Mouse (Mus musculus) spleen, adult 2 months (tissue): ENCODE measurements at regions not wholly inside any gene's neighbourhood (a gene's known extent, or its start where the extent isn't known, plus 50 kb on each side); places are given as distances from the start of the nearest gene placed in this dataset.

Experiments
- DNase-seq, 2 experiments: peaks; one replicate each; pipeline versions ENCODE4 v3.0.0 to v3.0.0-alpha.2; 2012 to 2021; ENCODE audit warnings: low spot score in 2 of 2, low read depth in 1 of 2
- H3K27ac ChIP-seq: fragments of 200-500 bp; 2 replicates; pipeline ENCODE4 v1.5.1; 2012; ENCODE audit warnings: low read length, inconsistent platforms; ENCODE audit not compliant: insufficient read depth
- H3K27me3 ChIP-seq: fragments of 200-500 bp; 2 replicates; pipeline ENCODE4 v1.6.1; 2012; ENCODE audit warnings: mild to moderate bottlenecking, moderate library complexity, low read length, inconsistent platforms; ENCODE audit not compliant: control insufficient read depth, insufficient read depth
- H3K36me3 ChIP-seq: fragments of 200-500 bp; 2 replicates; pipeline ENCODE4 v1.6.1; 2012; ENCODE audit warnings: mild to moderate bottlenecking, low read length, inconsistent platforms; ENCODE audit not compliant: control insufficient read depth, insufficient read depth
- H3K4me1 ChIP-seq: fragments of 200-500 bp; 2 replicates; pipeline ENCODE4 v1.6.1; 2011; ENCODE audit warnings: inconsistent platforms; ENCODE audit not compliant: control insufficient read depth, insufficient read depth, insufficient read length
- H3K4me3 ChIP-seq: fragments of 200-500 bp; 2 replicates; pipeline ENCODE4 v1.5.1; 2011; ENCODE audit warnings: mild to moderate bottlenecking, inconsistent platforms; ENCODE audit not compliant: insufficient read depth, insufficient read length; ENCODE audit errors: extremely low read depth
- CTCF ChIP-seq: fragments of 200-500 bp; IDR thresholded peaks from 2 replicates; pipeline ENCODE4 v1.5.1; 2011; ENCODE audit warnings: mild to moderate bottlenecking, inconsistent platforms; ENCODE audit not compliant: insufficient read depth, insufficient read length, insufficient replicate concordance; ENCODE audit errors: extremely low read depth
- POLR2A ChIP-seq: fragments of 200-500 bp; IDR thresholded peaks from 2 replicates; pipeline ENCODE4 v1.6.1; 2011; ENCODE audit warnings: low read depth, low read length, inconsistent platforms
- WGBS: fragments of 180-500 bp; shearing (Covaris S2); methylation state at CpG from one replicate; pipeline ENCODE4 v1.1.7; 2018; 5-methylcytosine and 5-hydroxymethylcytosine counted together

GRCm38 (mm10) chr11:112885336-112885940, 103.4 kb downstream of the Sox9 start:
- no peak for DNase-seq
- Histone ChIP-seq H3K36me3 (no peaks in the 10 kb centered on the region), H3K27ac (no peak overlapping the region), H3K4me1 (no peaks in the 10 kb centered on the region), H3K4me3 (no peak overlapping the region), H3K27me3 (no peaks in the 10 kb centered on the region)
- TF ChIP-seq CTCF (no peak), POLR2A (no peak)
- WGBS = 70% methylated on average over 9 of the region's 9 CpGs

DNA sequence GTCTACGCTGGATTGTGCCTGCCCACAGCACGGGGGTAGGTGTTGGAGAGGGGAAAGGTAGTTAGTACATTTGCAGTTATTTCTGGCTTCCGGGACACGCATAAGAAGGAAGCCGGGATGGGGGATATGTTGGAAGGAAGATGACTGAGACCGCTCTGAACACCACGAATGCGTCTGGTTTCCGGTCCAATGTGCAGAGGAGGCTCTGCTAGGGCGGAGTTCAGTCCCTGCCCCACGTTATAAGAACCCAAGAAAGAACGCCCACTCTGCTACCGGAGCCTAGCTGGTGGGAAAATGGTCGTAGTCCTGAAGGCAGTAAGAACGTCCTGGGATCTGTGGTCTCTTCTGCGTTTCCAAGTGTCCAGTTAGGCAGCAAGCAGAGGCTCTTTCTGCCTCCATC, 104.1 kb downstream of the Sox9 start:
- Histone ChIP-seq H3K27ac (no peak overlapping the region), H3K4me1 (no peaks in the 10 kb centered on the region), H3K27me3 (no peaks in the 10 kb centered on the region), H3K36me3 (no peaks in the 10 kb centered on the region), H3K4me3 (no peak overlapping the region)
- 82% methylated on average over 16 of the region's 16 CpGs for WGBS
- TF ChIP-seq POLR2A (no peak), CTCF (no peak)
- no peak for DNase-seq

- H3K4me3 ChIP-seq = no peak overlapping the region
- no peaks in the 10 kb centered on the region for H3K27me3 ChIP-seq
- H3K4me1 ChIP-seq = no peaks in the 10 kb centered on the region
- no peaks in the 10 kb centered on the region for H3K36me3 ChIP-seq
- WGBS = 88% methylated on average over 6 of the region's 6 CpGs
- DNase-seq = no peak
- TF ChIP-seq POLR2A (no peak), CTCF (no peak)
- H3K27ac ChIP-seq = no peak overlapping the region
Measured at GRCm38 (mm10) chr11:112889760-112890159, 107.7 kb downstream of the Sox9 start.

DNA sequence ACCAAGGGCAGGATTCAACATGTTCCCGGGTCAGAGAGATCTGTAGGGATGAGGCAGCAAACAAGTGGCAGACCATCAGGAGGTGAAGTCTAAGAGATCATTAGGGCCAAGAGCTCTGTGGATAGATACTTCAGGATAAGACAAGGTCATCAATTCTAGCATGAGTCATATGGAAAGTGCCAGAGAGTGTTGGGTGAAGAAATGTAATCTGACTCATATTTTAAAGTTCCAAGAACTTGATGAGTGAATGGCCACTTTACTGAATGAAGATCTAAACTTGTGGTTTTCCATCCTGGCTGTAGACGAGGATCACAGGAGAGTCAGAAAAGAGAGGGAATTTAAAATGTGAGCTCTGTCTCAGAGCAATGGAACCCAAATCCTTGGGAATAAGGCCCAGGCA, 115.6 kb downstream of the Sox9 start:
- H3K27ac ChIP-seq = no peak overlapping the region
- no peaks in the 10 kb centered on the region for H3K27me3 ChIP-seq
- DNase-seq = no peak
- WGBS = 89% methylated on average over 2 of the region's 2 CpGs
- H3K36me3 ChIP-seq = no peaks in the 10 kb centered on the region
- H3K4me3 ChIP-seq = no peak overlapping the region
- no peaks in the 10 kb centered on the region for H3K4me1 ChIP-seq
- TF ChIP-seq POLR2A = no peak
- TF ChIP-seq CTCF = no peak

GRCm38 (mm10) chr11:112902618-112903017, 120.6 kb downstream of the Sox9 start:
- Histone ChIP-seq H3K36me3 (no peaks in the 10 kb centered on the region), H3K27ac (no peak overlapping the region), H3K4me1 (no peaks in the 10 kb centered on the region), H3K4me3 (no peak overlapping the region), H3K27me3 (no peaks in the 10 kb centered on the region)
- DNase-seq = no peak
- WGBS = 61% methylated on average over 3 of the region's 3 CpGs
- TF ChIP-seq POLR2A (no peak), CTCF (no peak)

DNA sequence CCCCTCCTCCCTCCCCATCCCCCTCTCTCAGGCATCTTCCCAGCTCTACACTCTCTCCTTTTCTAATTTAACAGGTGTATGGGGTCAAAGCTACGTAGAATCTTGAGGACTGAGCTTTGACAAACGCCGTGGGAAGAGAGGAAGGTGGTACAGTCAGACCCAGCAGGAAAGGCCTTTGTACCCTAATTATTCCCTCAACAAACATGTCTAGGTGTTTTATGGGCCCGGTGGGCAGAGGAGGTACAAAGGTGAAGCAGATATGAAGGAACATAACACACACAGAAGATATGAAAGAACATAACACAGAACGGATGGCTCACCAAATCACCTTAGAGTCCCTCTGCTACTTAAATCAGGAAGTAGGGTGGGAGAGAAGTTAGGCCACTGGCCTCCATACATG, 128.3 kb downstream of the Sox9 start:
- Histone ChIP-seq H3K27me3 (no peaks in the 10 kb centered on the region), H3K4me1 (no peaks in the 10 kb centered on the region), H3K27ac (no peak overlapping the region), H3K36me3 (no peaks in the 10 kb centered on the region), H3K4me3 (no peak overlapping the region)
- TF ChIP-seq POLR2A = no peak
- TF ChIP-seq CTCF = no peak
- no peak for DNase-seq
- 77% methylated on average over 5 of the region's 5 CpGs for WGBS

DNA sequence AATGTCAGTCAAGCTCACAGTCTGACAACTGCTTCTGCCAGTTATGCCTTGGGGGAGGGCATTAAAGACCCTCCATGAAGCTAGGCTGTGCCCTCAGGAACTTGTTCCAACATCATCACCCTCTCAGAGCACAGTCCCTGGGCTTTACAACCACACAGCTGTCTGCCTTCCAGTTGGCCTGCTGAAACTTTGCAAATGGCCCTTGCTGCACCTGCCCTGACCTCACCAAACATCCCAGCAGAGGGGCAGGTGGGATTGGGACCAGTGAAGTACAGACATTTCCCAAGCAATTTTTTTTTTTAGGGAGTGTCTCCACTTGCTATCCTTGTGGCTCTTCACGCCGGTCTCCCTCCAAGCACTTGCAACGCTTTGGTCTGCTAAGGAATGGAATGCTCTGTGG, 130.9 kb downstream of the Sox9 start:
- no peak for TF ChIP-seq POLR2A
- no peak for TF ChIP-seq CTCF
- no peaks in the 10 kb centered on the region for H3K27me3 ChIP-seq
- 96% methylated on average over 3 of the region's 3 CpGs for WGBS
- no peaks in the 10 kb centered on the region for H3K4me1 ChIP-seq
- H3K27ac ChIP-seq = no peak overlapping the region
- no peak overlapping the region for H3K4me3 ChIP-seq
- no peak for DNase-seq
- no peaks in the 10 kb centered on the region for H3K36me3 ChIP-seq
